Mouse (Mus musculus) embryonic fibroblast, embryonic 13.5 days (primary cell): ENCODE measurements around the gene Rbfox3. TPM values are rescaled to one million over a fixed set of nuclear protein-coding genes. Genes with fewer than 3 reads are reported as not detected.
A peak's percentile ranks its signal among the peaks of the same experiment; 100 is the strongest.

Experiments
- H3K27ac ChIP-seq: 2 replicates; pipeline ENCODE4 v1.5.1; 2012; ENCODE audit warnings: low read length, control low read depth, inconsistent platforms; ENCODE audit not compliant: insufficient read depth
- H3K4me1 ChIP-seq: 2 replicates; pipeline ENCODE4 v1.6.1; 2011; ENCODE audit warnings: low read length; ENCODE audit not compliant: control insufficient read depth, insufficient read depth
- H3K4me3 ChIP-seq: 2 replicates; pipeline ENCODE4 v1.5.1; 2011; ENCODE audit warnings: mild to moderate bottlenecking, control low read depth, low read length; ENCODE audit not compliant: insufficient read depth
- CTCF ChIP-seq: IDR thresholded peaks from 2 replicates; pipeline ENCODE4 v1.5.1; 2011; ENCODE audit warnings: mild to moderate bottlenecking, control low read depth, low read length, moderate library complexity, borderline replicate concordance; ENCODE audit not compliant: insufficient read depth
- POLR2A ChIP-seq: IDR thresholded peaks from 2 replicates; pipeline ENCODE4 v1.6.1; 2011; ENCODE audit warnings: low read depth, mild to moderate bottlenecking, control low read depth, low read length, moderate library complexity
- polyA plus RNA-seq: library from polyadenylated mRNA; stranded (reverse); fragments of >200 nt; gene quantifications from 2 replicates; pipeline ENCODE4 v1.2.4, GENCODE M21; 2011; ENCODE audit warnings: low read depth; ENCODE audit not compliant: missing spikeins, insufficient read length

Rbfox3 gene
- polyA plus RNA-seq, 1 experiment: not detected

DNA sequence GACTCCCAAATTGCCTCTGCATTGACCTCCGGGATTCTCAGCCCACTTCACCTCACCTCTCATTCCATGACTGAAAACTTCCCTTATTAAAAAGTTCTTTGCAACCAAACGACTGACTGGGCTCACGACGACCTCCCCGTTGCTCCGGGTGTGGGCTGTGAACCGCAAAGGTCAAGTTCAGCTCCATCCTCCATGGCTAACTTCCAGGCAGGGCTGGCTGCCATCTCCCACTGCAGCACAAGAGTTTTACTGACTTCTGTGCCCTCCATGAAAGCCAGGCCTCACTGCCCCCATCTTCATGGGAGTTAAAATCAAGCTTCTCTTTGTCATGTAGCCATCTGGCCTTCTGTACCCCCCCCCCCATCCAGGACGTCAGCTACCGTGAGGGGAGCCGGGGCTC lies 273.7 kb downstream of the Rbfox3 start:
- H3K4me3 ChIP-seq: no peak overlapping the region
- no peak overlapping the region for H3K27ac ChIP-seq

DNA sequence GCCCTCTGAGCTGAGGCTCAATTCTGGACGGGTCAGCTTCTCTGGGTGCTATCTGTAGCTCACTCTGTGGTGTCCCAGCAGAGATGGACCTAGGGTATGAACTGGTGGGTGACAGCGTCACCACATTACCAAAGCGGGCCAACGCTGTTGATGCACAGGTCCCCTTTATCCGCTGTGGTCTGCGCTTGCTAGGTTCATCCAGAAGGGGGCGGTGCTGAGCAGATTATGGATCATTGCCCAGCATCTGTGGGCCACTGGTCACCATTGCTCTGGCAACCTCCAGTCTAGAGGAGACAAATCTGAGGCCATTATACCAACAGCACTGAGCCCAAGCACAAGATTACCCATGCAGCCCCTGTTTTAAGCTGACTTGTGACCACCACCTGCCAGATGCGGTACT lies 276.8 kb downstream of the Rbfox3 start:
- H3K4me3 ChIP-seq: no peak overlapping the region
- TF ChIP-seq CTCF: peak; percentile 13; the same call in 1 of the 2 replicates
- TF ChIP-seq POLR2A: no peak
- no peaks in the 10 kb centered on the region for H3K4me1 ChIP-seq
- H3K27ac ChIP-seq: no peak overlapping the region

More for the DNA sequence above, 273.7 kb downstream of the Rbfox3 start:
- TF ChIP-seq CTCF: no peak
- TF ChIP-seq POLR2A: no peak
- no peaks in the 10 kb centered on the region for H3K4me1 ChIP-seq

GRCm38 (mm10) chr11:118629718-118630117 lies 281.7 kb downstream of the Rbfox3 start:
- TF ChIP-seq POLR2A: no peak
- TF ChIP-seq CTCF: no peak
- no peaks in the 10 kb centered on the region for H3K4me1 ChIP-seq
- H3K27ac ChIP-seq: no peak overlapping the region
- no peak overlapping the region for H3K4me3 ChIP-seq

DNA sequence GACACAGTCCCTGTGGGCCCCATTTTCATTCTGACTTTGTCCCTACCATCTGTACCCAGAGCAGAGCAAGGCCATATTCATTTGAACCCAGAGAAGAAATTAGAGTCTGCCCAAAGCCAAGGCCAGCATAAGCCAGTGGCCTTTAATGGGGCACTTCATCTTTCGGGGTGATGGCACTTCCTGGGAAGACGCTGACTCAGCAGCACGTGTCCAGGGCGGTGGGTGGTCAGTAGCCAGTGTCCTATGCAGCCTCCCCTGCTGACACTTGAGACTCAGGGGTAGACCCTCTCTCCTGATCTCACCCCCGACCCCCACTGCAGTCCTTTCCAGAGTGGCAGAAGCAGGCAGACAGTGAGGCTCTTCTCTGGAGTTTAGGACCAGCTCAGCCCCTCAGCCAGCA lies 283.9 kb downstream of the Rbfox3 start:
- Histone ChIP-seq H3K27ac (no peak overlapping the region), H3K4me3 (no peak overlapping the region), H3K4me1 (no peaks in the 10 kb centered on the region)
- TF ChIP-seq POLR2A (no peak), CTCF (no peak)

DNA sequence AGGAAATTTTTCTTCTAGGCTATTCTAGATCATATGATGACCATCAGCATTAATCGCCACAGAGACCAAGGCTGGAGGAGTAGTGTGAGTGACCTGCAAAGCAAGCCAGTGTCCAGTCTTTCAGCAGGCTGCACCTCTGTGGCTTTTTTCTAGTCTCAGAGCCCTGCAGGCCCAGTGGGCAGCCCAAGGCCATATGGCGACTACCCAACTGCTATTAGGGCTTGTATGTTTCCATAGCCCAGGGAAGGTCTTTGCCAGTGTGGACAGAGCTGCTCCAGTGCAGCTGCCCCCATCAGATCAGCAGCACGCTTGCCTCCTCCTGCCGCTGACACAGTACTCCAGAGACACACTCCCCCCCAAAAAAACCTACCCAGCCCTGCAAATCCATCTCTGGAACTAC lies 290.5 kb downstream of the Rbfox3 start:
- H3K4me3 ChIP-seq: no peak overlapping the region
- no peaks in the 10 kb centered on the region for H3K4me1 ChIP-seq
- TF ChIP-seq POLR2A (no peak), CTCF (no peak)
- H3K27ac ChIP-seq: no peak overlapping the region

- H3K27ac ChIP-seq: no peak overlapping the region
- TF ChIP-seq POLR2A (no peak), CTCF (no peak)
- no peaks in the 10 kb centered on the region for H3K4me1 ChIP-seq
- H3K4me3 ChIP-seq: no peak overlapping the region
Measured at GRCm38 (mm10) chr11:118614126-118614525, 297.3 kb downstream of the Rbfox3 start.

GRCm38 (mm10) chr11:118610128-118610527 lies 301.3 kb downstream of the Rbfox3 start:
- TF ChIP-seq POLR2A: no peak
- no peak for TF ChIP-seq CTCF
- Histone ChIP-seq H3K4me3 (no peak overlapping the region), H3K4me1 (no peaks in the 10 kb centered on the region), H3K27ac (no peak overlapping the region)

DNA sequence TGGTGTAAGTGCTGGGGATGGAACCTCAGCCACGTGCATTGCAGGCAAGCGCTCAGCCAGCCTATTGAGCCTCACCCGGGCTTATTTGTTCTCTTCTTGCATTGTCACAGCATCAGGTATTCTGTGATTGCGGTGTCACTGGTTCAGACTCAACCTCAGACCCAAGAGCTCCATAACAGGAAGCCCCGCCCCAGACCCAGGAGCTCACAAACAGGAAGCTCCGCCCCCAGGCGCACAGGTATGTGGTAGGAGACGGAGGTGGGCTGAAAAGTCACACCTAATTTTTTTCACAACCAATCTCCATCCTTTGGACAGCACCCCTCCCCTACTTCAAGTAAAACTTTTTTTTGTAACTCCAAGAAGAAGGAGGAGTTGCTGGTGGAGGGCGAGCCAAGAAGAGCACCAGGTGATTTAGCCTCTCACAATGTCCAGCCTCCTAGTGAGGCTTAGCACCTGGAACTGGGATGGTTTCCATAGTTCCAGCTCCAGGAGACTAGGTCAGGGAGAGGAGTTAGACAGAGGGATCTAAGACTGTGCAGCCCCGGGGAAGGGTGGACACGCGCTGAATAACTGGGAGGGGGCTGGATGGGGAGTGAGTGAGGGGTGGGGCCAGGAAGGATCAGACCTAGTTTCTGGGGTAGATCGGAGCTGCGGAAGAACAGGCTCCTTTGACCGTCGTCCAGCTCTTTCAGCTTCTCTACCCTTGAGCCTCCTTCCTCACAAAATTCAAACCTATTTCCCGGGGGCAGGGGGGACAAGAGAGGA lies 302.0 kb downstream of the Rbfox3 start:
- Histone ChIP-seq H3K27ac (no peak overlapping the region), H3K4me1 (no peaks in the 10 kb centered on the region), H3K4me3 (no peak overlapping the region)
- TF ChIP-seq CTCF: no peak
- no peak for TF ChIP-seq POLR2A

DNA sequence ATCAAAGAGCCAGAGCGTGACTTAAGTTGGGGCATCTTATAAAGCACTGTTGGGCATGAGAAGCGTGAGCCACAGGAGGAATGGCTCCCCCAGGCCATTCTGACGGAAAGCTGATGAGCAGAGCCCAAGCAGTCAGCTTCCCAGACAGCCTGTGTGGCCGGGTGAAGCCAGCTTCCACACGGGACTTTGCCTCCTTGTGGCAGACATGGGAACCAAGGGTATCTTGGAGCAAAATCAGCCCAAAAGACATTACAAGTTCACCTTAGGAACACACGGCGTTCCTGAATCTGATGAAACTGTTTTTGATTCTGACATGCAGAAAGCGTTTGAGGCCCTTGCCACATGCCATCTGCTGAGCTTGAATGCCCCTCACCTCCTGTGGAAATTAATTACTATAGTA lies 303.5 kb downstream of the Rbfox3 start:
- Histone ChIP-seq H3K27ac (no peak overlapping the region), H3K4me3 (no peak overlapping the region), H3K4me1 (no peaks in the 10 kb centered on the region)
- TF ChIP-seq POLR2A (no peak), CTCF (no peak)

DNA sequence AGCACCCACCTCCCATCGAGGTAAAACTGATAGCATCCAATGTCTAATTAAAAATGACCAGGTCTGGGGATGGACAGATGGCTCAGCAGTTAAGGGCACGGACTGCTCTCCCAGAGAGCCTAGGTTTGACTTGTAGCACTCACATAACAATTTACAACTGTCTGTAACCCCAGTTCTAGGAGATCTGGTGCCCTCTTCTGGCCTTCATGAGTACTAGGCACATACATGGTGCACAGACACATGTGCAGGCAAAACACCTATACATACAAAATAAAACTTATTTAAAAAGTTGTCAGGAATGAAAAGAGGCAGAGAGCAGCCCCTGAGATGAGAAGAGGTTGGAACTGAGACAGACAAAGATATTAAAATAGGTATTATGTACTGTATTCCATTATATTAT lies 305.8 kb downstream of the Rbfox3 start:
- H3K4me3 ChIP-seq: no peak overlapping the region

More for the DNA sequence above, 305.8 kb downstream of the Rbfox3 start:
- Histone ChIP-seq H3K27ac (no peak overlapping the region), H3K4me1 (no peaks in the 10 kb centered on the region)
- TF ChIP-seq POLR2A: no peak
- TF ChIP-seq CTCF: no peak
